Mouse (Mus musculus): Measurements from ENCODE around the gene Ciapin1. TPM values are rescaled to one million over a fixed set of nuclear protein-coding genes. Genes with fewer than 3 reads are reported as not detected.
A peak's percentile ranks its signal among the peaks of the same experiment; 100 is the strongest.

The Ciapin1 gene
- 170 and 179 TPM in 2 replicates for polyA plus RNA-seq (2016; fragmentation: Nextera tagmentation; extraction: Ambion mirVana)

GRCm38 (mm10) chr8:94837662-94838574 lies at the start of gene Ciapin1, which contains the start of gene Coq9:
TSS of gene Ciapin1 (minus strand) at chr8:94838358.
TSS of gene Coq9 (plus strand) at chr8:94838321.
- Histone ChIP-seq H3K36me3 (replicated peaks) (no peaks in the 10 kb centered on the region), H3K4me2 (peak within 1 kb of the TSS; percentile 86), H3K27ac (peak within 1 kb of the TSS; percentile 84), H3K4me3 (replicated peaks) (peak within 1 kb of the TSS; percentile 75), H3K27me3 (no peaks in the 10 kb centered on the region), H3K4me1 (peaks cover 16% of the 10 kb centered on the region), H3K9me3 (no peaks in the 10 kb centered on the region), H3K9ac (peak within 1 kb of the TSS; percentile 93)
- ATAC-seq (ENCODE audit: low FRiP score) = peak; percentile 98
- WGBS = under 1% methylated on average over 82 of the region's 82 CpGs

GRCm38 (mm10) chr8:94880742-94881141 lies 42.6 kb upstream of the Ciapin1 start:
- Histone ChIP-seq H3K36me3 (replicated peaks) (no peaks in the 10 kb centered on the region), H3K9ac (no peak overlapping the region), H3K4me3 (replicated peaks) (no peak overlapping the region), H3K4me1 (peaks cover 8% of the 10 kb centered on the region), H3K27me3 (peaks cover 3% of the 10 kb centered on the region), H3K4me2 (no peak overlapping the region), H3K27ac (no peak overlapping the region), H3K9me3 (no peaks in the 10 kb centered on the region)
- ATAC-seq (ENCODE audit: low FRiP score) = no peak
- 81% methylated on average over 4 of the region's 4 CpGs for WGBS

GRCm38 (mm10) chr8:94876820-94877219 lies 38.7 kb upstream of the Ciapin1 start:
- 52% methylated on average over 3 of the region's 3 CpGs for WGBS
- H3K27ac ChIP-seq = no peak overlapping the region
- H3K36me3 ChIP-seq (replicated peaks) = no peaks in the 10 kb centered on the region
- H3K4me2 ChIP-seq = peak overlapping the region; percentile 97; the same call in 1 of the 2 replicates
- no peak overlapping the region for H3K4me3 ChIP-seq (replicated peaks)
- H3K9ac ChIP-seq = no peak overlapping the region
- H3K9me3 ChIP-seq = no peaks in the 10 kb centered on the region
- H3K4me1 ChIP-seq = peaks cover 34% of the 10 kb centered on the region
- H3K27me3 ChIP-seq = peaks cover 24% of the 10 kb centered on the region
- no peak for ATAC-seq (ENCODE audit: low FRiP score)

DNA sequence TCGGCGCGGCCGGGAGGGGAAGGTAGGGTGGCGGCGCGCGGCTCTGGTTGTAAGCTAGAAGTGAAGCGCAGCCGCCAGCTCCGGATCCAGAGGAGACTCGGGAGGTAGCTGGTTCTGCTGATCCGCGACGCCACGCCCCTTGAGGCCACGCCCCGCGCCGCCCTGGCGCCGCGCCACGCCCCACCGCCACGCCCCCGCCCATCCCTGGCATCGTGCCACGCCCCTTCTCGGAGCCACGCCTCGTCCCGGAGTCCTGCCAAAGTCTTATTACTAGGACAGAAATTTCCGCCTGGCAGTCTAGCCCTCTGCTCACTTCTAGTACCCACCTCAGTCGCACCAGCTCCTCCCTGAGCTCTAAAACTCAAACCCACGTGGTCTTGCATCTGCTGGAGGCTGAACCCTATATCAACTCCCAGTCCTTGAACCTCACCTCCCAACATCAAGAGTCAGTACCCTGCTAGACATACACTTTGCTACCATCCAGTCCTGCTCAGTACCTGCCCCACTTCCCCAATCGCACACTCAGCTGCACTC lies 38.1 kb upstream of the Ciapin1 start, which contains the start of gene Dok4:
Gene Dok4 (minus strand): TSS at position 134 of the 534 bp plus-strand sequence.
- 0 out of 2 replicates have a peak within 1 kb of the TSS, but pooled peaks have one; percentile 25 for H3K27ac ChIP-seq
- peak; percentile 80 for ATAC-seq (ENCODE audit: low FRiP score)

DNA sequence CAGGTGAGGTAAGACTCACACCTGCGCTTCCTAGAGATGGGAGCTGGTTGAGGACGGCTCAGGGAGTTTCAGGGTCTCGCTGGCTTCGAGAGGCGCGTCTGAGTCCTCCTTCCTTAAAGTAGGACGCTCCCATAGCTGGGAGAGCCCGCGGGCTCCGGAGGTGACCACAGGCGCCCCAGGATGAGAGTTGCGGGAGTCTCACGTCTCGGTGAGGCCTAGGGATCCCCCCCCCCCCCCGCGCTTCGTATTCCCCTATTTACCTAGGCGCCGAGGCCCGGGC lies 37.7 kb upstream of the Ciapin1 start:
- Histone ChIP-seq H3K27ac (0 out of 2 replicates have a peak overlapping the region, but pooled peaks have one; percentile 25), H3K9ac (peak overlapping the region; percentile 61), H3K27me3 (peaks cover 24% of the 10 kb centered on the region), H3K36me3 (replicated peaks) (no peaks in the 10 kb centered on the region), H3K4me1 (peaks cover 45% of the 10 kb centered on the region), H3K4me2 (peak overlapping the region; percentile 97), H3K4me3 (replicated peaks) (peak overlapping the region; percentile 60), H3K9me3 (no peaks in the 10 kb centered on the region)
- WGBS = 0% methylated on average over 16 of the region's 20 CpGs
- no peak for ATAC-seq (ENCODE audit: low FRiP score)

More for the DNA sequence above, 38.1 kb upstream of the Ciapin1 start, which contains the start of gene Dok4:
- no peaks in the 10 kb centered on the region for H3K36me3 ChIP-seq (replicated peaks)
- under 1% methylated on average over 29 of the region's 37 CpGs for WGBS
- peaks cover 40% of the 10 kb centered on the region for H3K4me1 ChIP-seq
- H3K4me3 ChIP-seq (replicated peaks) = peak within 1 kb of the TSS; percentile 60
- peak within 1 kb of the TSS; percentile 61 for H3K9ac ChIP-seq
- peaks cover 24% of the 10 kb centered on the region for H3K27me3 ChIP-seq
- H3K9me3 ChIP-seq = no peaks in the 10 kb centered on the region
- peak within 1 kb of the TSS; percentile 97 for H3K4me2 ChIP-seq

GRCm38 (mm10) chr8:94875096-94875870 lies 37.1 kb upstream of the Ciapin1 start:
- H3K9me3 ChIP-seq = no peaks in the 10 kb centered on the region
- ATAC-seq (ENCODE audit: low FRiP score) = no peak
- H3K4me1 ChIP-seq = peaks cover 50% of the 10 kb centered on the region
- 20% methylated on average over 17 of the region's 17 CpGs for WGBS
- peaks cover 29% of the 10 kb centered on the region for H3K27me3 ChIP-seq
- H3K4me2 ChIP-seq = peak overlapping the region; percentile 97
- peak overlapping the region; percentile 61; the same call in 1 of the 2 replicates for H3K9ac ChIP-seq
- no peaks in the 10 kb centered on the region for H3K36me3 ChIP-seq (replicated peaks)
- peak overlapping the region; percentile 60 for H3K4me3 ChIP-seq (replicated peaks)
- H3K27ac ChIP-seq = 0 out of 2 replicates have a peak overlapping the region, but pooled peaks have one; percentile 19

DNA sequence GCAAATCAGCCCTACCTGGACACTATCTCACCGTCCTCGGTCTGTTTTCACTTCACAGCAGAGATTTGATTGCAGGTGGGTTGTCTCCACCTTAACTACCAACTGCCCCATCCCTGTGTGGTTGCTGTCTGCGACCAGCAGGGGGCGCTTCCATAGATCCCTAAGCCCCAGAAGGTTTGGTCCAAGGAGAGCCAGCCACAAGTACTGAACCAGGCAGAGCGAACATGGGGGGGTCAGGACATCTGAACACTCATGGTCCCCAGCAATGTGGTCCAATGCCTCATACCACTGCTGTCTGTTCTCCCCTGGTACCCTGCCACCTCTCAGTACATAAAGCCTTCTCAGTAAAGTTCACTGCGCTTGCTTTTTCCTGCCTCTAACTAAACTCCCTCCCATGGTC lies 36.2 kb upstream of the Ciapin1 start:
- H3K9me3 ChIP-seq = no peaks in the 10 kb centered on the region
- WGBS = 13% methylated on average over 6 of the region's 6 CpGs
- peaks cover 36% of the 10 kb centered on the region for H3K27me3 ChIP-seq

DNA sequence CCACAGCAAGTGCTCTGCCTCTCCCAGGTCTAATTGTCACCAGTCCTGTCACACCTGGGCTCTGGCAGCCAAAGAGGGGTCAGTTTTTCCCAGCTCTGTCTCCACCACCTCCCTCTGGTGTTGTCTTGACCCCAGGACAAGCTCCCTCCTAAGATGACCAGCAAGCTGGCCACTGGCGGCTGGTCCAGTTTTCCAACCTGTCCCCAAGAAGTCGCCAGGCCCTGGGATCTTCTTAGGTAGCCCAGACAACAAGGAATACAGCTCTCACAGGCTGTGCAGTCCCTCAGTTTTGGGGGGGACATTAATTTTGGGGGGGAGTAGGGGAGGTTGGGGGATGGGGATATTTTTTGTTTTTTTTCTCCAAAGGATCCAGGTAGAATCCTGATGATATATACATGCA lies 34.4 kb upstream of the Ciapin1 start:
- peak overlapping the region; percentile 57; the same call in 1 of the 2 replicates for H3K27ac ChIP-seq
- H3K4me2 ChIP-seq = peak overlapping the region; percentile 3; the same call in 1 of the 2 replicates
- H3K36me3 ChIP-seq (replicated peaks) = peaks cover 3% of the 10 kb centered on the region; the same call in 1 of the 2 replicates
- no peak overlapping the region for H3K4me3 ChIP-seq (replicated peaks)
- H3K9me3 ChIP-seq = no peaks in the 10 kb centered on the region
- peaks cover 36% of the 10 kb centered on the region for H3K27me3 ChIP-seq
- no peak for ATAC-seq (ENCODE audit: low FRiP score)
- 81% methylated on average over 2 of the region's 2 CpGs for WGBS
- H3K4me1 ChIP-seq = peaks cover 72% of the 10 kb centered on the region
- H3K9ac ChIP-seq = no peak overlapping the region

More for the DNA sequence above, 36.2 kb upstream of the Ciapin1 start:
- ATAC-seq (ENCODE audit: low FRiP score) = no peak
- Histone ChIP-seq H3K4me3 (replicated peaks) (peak overlapping the region; percentile 60), H3K36me3 (replicated peaks) (no peaks in the 10 kb centered on the region), H3K4me1 (peaks cover 59% of the 10 kb centered on the region), H3K27ac (0 out of 2 replicates have a peak overlapping the region, but pooled peaks have one; percentile 42), H3K9ac (no peak overlapping the region), H3K4me2 (peak overlapping the region; percentile 97)

DNA sequence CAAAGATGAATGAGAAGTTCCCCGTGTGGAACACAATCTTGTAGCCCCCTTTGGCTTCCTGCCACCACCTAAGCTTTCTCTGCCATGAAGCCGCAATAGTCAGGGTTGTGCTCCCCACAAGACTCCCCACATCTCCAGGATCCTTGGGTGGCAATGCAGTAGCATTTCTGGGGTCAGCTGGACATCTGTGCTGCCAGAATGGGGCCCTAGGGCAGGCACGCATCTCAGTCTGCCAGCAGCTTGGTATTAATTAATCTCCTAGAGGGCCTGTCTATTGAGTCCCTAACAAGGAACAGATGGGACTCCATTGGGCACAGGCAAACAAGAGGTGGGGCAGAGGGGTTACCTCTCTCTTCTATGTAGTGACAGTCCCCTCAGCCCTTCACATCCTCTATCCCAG lies 34.0 kb upstream of the Ciapin1 start:
- peak overlapping the region; percentile 57 for H3K27ac ChIP-seq
- H3K9me3 ChIP-seq = no peaks in the 10 kb centered on the region
- 30% methylated on average over 3 of the region's 3 CpGs for whole genome bisulfite sequencing
- no peak overlapping the region for H3K4me3 ChIP-seq (replicated peaks)
- peaks cover 72% of the 10 kb centered on the region for H3K4me1 ChIP-seq
- peaks cover 36% of the 10 kb centered on the region for H3K27me3 ChIP-seq
- H3K4me2 ChIP-seq = peak overlapping the region; percentile 3
- no peak for ATAC-seq (ENCODE audit: low FRiP score)
- H3K9ac ChIP-seq = no peak overlapping the region
- H3K36me3 ChIP-seq (replicated peaks) = peaks cover 3% of the 10 kb centered on the region; the same call in 1 of the 2 replicates

- peaks cover 66% of the 10 kb centered on the region for H3K4me1 ChIP-seq
- H3K27me3 ChIP-seq = peaks cover 36% of the 10 kb centered on the region
- H3K36me3 ChIP-seq (replicated peaks) = peaks cover 10% of the 10 kb centered on the region
- H3K27ac ChIP-seq = peak overlapping the region; percentile 36; the same call in 1 of the 2 replicates
- H3K4me3 ChIP-seq (replicated peaks) = peak overlapping the region; percentile 48
- H3K4me2 ChIP-seq = peak overlapping the region; percentile 78
- peak overlapping the region; percentile 60 for H3K9ac ChIP-seq
- no peaks in the 10 kb centered on the region for H3K9me3 ChIP-seq
- WGBS = 10% methylated on average over 7 of the region's 7 CpGs
- ATAC-seq (ENCODE audit: low FRiP score) = peak; percentile 78
Observed at GRCm38 (mm10) chr8:94871108-94871894, 33.1 kb upstream of the Ciapin1 start.

DNA sequence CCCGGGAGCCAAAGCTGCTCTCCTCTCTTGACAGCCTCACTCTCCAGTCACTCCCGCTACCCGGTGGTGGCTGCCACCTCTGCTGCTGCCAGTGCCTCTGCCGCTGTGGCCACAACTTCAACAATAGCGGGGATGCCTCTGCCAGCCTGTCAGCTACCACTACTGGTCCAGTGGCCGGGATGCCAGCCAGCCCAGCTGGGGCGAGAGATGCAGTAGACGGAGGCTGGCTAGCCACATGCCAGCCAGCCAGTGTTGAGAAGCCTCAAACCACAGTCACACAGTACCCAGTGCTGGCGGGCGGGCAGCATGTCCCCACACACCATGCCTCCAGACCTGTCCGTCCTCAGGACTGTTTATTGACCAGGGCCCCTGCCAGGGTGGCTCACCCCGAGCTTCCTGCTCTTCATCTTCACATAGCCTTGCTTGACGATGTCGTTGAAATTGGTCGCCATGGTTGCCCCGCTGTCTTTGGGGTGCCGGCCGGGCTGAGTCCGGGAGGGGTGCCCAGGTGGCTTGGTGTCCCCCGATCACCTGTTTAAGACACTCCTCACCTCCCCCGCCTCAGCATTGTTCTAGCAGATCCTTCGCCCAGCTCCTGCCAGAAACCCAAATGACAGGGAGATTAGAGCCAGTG lies 32.4 kb upstream of the Ciapin1 start:
- Histone ChIP-seq H3K27me3 (peaks cover 32% of the 10 kb centered on the region), H3K4me2 (peak overlapping the region; percentile 78), H3K27ac (peak overlapping the region; percentile 36; the same call in 1 of the 2 replicates), H3K9ac (peak overlapping the region; percentile 60), H3K9me3 (no peaks in the 10 kb centered on the region), H3K4me3 (replicated peaks) (peak overlapping the region; percentile 48), H3K36me3 (replicated peaks) (peaks cover 16% of the 10 kb centered on the region), H3K4me1 (peaks cover 62% of the 10 kb centered on the region)
- 2% methylated on average over 22 of the region's 22 CpGs for WGBS
- ATAC-seq (ENCODE audit: low FRiP score) = peak; percentile 49

Data from forebrain, embryonic 12.5 days (tissue).